Mouse (Mus musculus) CD4-positive, CD25-positive, alpha-beta regulatory T cell, adult 4 months (primary cell): ENCODE measurements around the gene Kcnj3. TPM values are rescaled to one million over a fixed set of nuclear protein-coding genes. Genes with fewer than 3 reads are reported as not detected.

ENCODE experiments used
- ATAC-seq: one replicate; pipeline ENCODE4 v1.8.0; 2017
- polyA plus RNA-seq, 2 experiments: library from polyadenylated mRNA; unstranded; fragments of 100-300 nt; shearing (Covaris generic); gene quantifications; one replicate each; pipeline ENCODE4 v1.2.1; 2017

The Kcnj3 gene
- polyA plus RNA-seq, 2 experiments from 2014 or later = not detected

DNA sequence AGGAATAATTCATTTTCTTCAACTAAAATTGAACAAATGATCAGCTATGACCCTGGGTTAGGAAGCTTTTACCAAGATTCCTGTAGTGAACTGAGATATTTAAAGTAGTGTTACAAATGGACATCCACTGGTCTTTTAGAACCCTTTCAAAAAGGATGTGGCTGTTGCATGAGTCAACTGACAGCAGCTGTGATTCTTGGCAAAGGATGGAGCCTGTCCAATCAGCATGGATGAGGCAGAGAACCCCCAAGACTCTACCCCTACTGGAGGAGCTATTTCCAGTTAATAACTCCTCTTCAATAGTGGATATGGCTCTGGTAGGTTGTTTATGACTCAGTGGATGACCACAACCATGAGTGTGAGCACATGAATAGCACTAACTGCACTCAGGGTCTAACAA lies 81.5 kb downstream of the Kcnj3 start:
- no peak for ATAC-seq

DNA sequence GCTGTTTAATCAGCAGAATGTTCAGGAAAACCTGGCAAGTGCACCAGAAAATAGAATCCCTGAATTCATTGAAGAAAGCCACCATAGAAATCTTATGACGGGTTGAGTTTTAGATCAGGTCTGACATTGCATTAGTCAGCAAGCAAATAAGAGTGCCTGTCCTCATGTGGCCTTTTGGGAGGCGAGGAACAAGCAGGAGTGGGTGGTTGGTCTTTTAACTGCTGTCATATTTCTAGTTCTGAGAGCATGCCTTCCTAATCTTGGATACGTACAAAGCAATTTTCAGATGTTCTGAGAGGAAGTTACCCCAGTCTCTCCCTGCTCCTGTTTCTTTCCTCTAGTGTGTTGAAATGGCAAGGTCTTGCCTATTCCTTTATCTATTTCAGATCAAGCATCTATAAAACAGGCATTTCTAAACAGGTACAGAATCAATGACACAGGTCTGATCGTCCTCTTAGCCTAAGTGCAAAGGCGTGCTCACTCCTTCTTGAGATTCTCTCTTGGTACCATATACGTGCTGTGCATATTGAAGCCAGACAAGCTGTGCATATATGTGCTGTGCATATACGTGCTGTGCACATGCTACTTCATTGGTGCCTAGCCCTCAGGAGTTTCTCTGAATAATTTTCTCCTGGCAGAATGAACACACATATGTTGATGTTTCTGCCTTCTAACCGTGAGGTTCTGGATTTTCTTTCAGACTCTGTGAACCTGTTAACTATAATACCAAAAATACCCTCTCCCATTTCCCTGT lies 97.1 kb downstream of the Kcnj3 start:
- ATAC-seq = no peak

DNA sequence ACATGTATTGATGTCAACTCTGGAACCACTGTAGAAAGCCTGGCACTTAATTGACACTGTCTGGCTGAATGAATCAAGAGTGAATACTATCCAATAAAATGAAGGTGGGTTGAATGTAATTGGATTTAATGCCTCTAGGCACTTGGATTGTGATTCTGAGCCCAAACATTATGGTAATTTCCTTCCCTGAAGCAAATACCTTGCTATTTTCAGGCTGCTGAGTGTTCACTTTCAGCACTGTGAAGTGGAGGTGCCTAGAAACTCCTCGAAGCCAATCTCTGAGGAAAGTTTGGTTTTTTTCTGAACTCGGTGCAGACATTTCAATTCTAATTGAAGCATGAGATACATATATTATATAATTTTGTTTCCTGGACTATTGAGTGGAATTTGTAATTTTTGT lies 99.2 kb downstream of the Kcnj3 start:
- no peak for ATAC-seq

DNA sequence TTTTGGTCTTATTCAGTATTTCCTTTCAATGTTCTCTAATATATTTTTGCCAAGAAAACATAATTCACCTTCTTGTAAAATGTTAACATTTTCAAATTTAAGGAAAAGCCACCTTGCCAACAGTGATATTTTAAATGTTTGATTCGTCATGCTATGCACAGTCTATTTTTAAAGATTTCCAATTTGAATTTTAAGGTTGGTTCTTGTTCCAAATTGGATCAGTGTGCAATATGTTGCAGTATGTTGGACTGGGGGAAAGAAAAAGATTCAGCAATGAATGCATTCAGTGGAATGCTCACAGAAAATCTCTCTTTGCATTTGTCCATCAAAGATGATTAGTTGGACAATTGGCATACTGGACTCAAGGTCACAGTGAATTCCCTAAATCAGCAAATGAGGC lies 99.7 kb downstream of the Kcnj3 start:
- ATAC-seq = no peak

DNA sequence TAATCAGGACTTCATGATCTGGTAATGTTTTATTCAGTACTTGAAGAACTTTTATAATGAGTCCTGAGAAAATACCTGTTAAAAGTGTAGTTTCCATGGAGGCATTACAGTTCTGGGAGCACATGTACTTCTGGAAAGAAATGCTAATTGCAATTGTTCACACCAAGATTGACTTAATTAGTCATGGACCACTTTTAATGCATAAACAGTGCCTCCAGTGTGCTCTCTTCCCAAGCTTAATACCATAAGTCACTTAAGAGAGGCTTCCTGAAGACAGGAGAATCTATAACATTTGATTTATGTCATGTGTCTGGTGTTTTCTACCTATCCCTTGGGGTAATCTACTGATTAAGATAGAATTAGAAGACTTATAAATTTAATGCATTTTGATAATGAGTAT lies 111.8 kb downstream of the Kcnj3 start:
- ATAC-seq = no peak

GRCm38 (mm10) chr2:55558368-55558985 lies 122.7 kb downstream of the Kcnj3 start:
- ATAC-seq = no peak

- ATAC-seq = no peak
These were observed 133.5 kb downstream of the Kcnj3 start for GRCm38 (mm10) chr2:55569291-55569690.

GRCm38 (mm10) chr2:55571425-55571824 lies 135.7 kb downstream of the Kcnj3 start:
- ATAC-seq = no peak

DNA sequence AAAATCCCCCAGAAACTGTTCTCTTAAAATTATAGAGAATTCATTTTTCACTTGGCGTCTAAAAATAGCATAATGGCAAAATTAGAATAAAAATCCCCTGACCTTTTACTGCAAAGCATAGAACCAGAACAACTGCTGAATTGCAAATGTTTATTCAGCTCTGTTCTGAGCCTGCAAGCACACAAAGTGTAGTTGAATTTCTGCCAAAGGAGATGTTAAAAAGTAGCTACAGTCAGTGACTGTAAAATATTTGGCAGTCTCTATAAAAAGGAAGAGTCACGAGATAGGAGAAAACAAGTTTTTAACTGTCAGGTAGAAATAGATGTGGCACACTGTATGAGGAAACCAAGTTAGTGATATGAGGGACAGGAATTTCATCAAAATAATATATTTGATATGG lies 144.5 kb downstream of the Kcnj3 start:
- ATAC-seq = no peak

- ATAC-seq = no peak
These were observed 155.6 kb downstream of the Kcnj3 start for GRCm38 (mm10) chr2:55591226-55591988.
